Mouse (Mus musculus) CH12.LX (cell line): Measurements from ENCODE around the gene Zbtb5.

Source experiments
- CTCF ChIP-seq, 2 experiments: IDR thresholded peaks in 1 of 2; conservative IDR thresholded peaks in 1 of 2; 2 replicates each; pipeline ENCODE4 v1.5.1; 2011 to 2012; ENCODE audit warnings: low read depth in 2 of 2, low read length in 2 of 2, improper control_type of control experiment in 1 of 2, inconsistent platforms in 1 of 2, mild to moderate bottlenecking in 1 of 2, moderate library complexity in 1 of 2
- MAX ChIP-seq: IDR thresholded peaks from 2 replicates; pipeline ENCODE4 v1.6.1; 2011; ENCODE audit warnings: low read length, improper control_type of control experiment
- POLR2A ChIP-seq: IDR thresholded peaks from 2 replicates; pipeline ENCODE4 v1.6.1; 2011; ENCODE audit warnings: low read depth, mild to moderate bottlenecking, improper control_type of control experiment, low read length
- ZMIZ1 ChIP-seq: IDR thresholded peaks from 2 replicates; pipeline ENCODE4 v1.6.1; 2012; ENCODE audit warnings: low read depth, mild to moderate bottlenecking, inconsistent platforms, low read length, improper control_type of control experiment
- ZNF384 ChIP-seq: IDR thresholded peaks from 2 replicates; pipeline ENCODE4 v1.6.1; 2012; ENCODE audit warnings: low read depth, low read length, improper control_type of control experiment, inconsistent platforms

GRCm38 (mm10) chr4:45040795-45041194, 28.6 kb upstream of the Zbtb5 start:
- TF ChIP-seq CTCF (conservative IDR thresholded peaks at IDR 0.05 in 1 of 2, IDR thresholded peaks at IDR 0.05 in 1 of 2; ENCODE audit: low read depth in 2 of 2, low read length in 2 of 2) (no peak), POLR2A (no peak), ZMIZ1 (no peak), MAX (no peak), ZNF384 (no peak)
